Mouse (Mus musculus): ENCODE data around the gene Cdhr3.

GRCm38 (mm10) chr12:33007176-33007575 is 85.5 kb downstream of the Cdhr3 start:
- TF ChIP-seq CTCF (IDR thresholded peaks at IDR 0.05; ENCODE audit: low read depth, low read length) (no peak), POLR2A (IDR thresholded peaks at IDR 0.05; ENCODE audit: borderline replicate concordance, low read depth, low read length) (no peak)
